Mouse (Mus musculus): ENCODE measurements around the gene Pik3r4. TPM values are rescaled to one million over a fixed set of nuclear protein-coding genes. Genes with fewer than 3 reads are reported as not detected.

Gene Pik3r4
- polyA plus RNA-seq, 1 experiment from 2014 or later: 26.5 TPM

- 87% methylated on average over 16 of the region's 16 CpGs for WGBS
- Histone ChIP-seq H3K36me3 (ENCODE audit: control insufficient read depth, insufficient read depth, low read length) (no peaks in the 10 kb centered on the region), H3K4me2 (replicated peaks; ENCODE audit: low read depth, low read length) (no peak overlapping the region), H3K4me3 (ENCODE audit: low read depth, low read length) (no peak overlapping the region), H3K9ac (replicated peaks; ENCODE audit: low read depth, low read length) (no peak overlapping the region), H3K9me3 (ENCODE audit: control insufficient read depth, low read depth, low read length) (no peaks in the 10 kb centered on the region), H3K4me1 (ENCODE audit: control insufficient read depth, insufficient read depth, low read length) (0 out of 2 replicates have a peak, but pooled peaks cover 5% of the 10 kb centered on the region), H3K27me3 (ENCODE audit: control insufficient read depth, insufficient read depth, low read length) (no peaks in the 10 kb centered on the region), H3K27ac (ENCODE audit: low read length) (no peak overlapping the region)
- no peak for ATAC-seq (ENCODE audit: insufficient number of reproducible peaks, insufficient read depth, low FRiP score, low read depth)
Observed at GRCm38 (mm10) chr9:105704226-105704932, 61.6 kb downstream of the Pik3r4 start.

- WGBS: 94% methylated on average over 1 of the region's 1 CpGs
- no peaks in the 10 kb centered on the region for H3K36me3 ChIP-seq (ENCODE audit: control insufficient read depth, insufficient read depth, low read length)
- H3K4me1 ChIP-seq (ENCODE audit: control insufficient read depth, insufficient read depth, low read length): 0 out of 2 replicates have a peak, but pooled peaks cover 5% of the 10 kb centered on the region
- ATAC-seq (ENCODE audit: insufficient number of reproducible peaks, insufficient read depth, low FRiP score, low read depth): no peak
- H3K4me2 ChIP-seq (replicated peaks; ENCODE audit: low read depth, low read length): no peak overlapping the region
- H3K9me3 ChIP-seq (ENCODE audit: control insufficient read depth, low read depth, low read length): no peaks in the 10 kb centered on the region
- H3K27ac ChIP-seq (ENCODE audit: low read length): no peak overlapping the region
- no peak overlapping the region for H3K4me3 ChIP-seq (ENCODE audit: low read depth, low read length)
- no peaks in the 10 kb centered on the region for H3K27me3 ChIP-seq (ENCODE audit: control insufficient read depth, insufficient read depth, low read length)
- no peak overlapping the region for H3K9ac ChIP-seq (replicated peaks; ENCODE audit: low read depth, low read length)
Observed at GRCm38 (mm10) chr9:105705011-105705410, 62.2 kb downstream of the Pik3r4 start.

- Histone ChIP-seq H3K27ac (ENCODE audit: low read length) (no peak overlapping the region), H3K4me3 (ENCODE audit: low read depth, low read length) (no peak overlapping the region), H3K9me3 (ENCODE audit: control insufficient read depth, low read depth, low read length) (no peaks in the 10 kb centered on the region), H3K27me3 (ENCODE audit: control insufficient read depth, insufficient read depth, low read length) (no peaks in the 10 kb centered on the region), H3K4me2 (replicated peaks; ENCODE audit: low read depth, low read length) (no peak overlapping the region), H3K9ac (replicated peaks; ENCODE audit: low read depth, low read length) (no peak overlapping the region), H3K4me1 (ENCODE audit: control insufficient read depth, insufficient read depth, low read length) (no peaks in the 10 kb centered on the region), H3K36me3 (ENCODE audit: control insufficient read depth, insufficient read depth, low read length) (no peaks in the 10 kb centered on the region)
- WGBS: 90% methylated on average over 3 of the region's 3 CpGs
- no peak for ATAC-seq (ENCODE audit: insufficient number of reproducible peaks, insufficient read depth, low FRiP score, low read depth)
Observed at GRCm38 (mm10) chr9:105712049-105712448, 69.3 kb downstream of the Pik3r4 start.

- 70% methylated on average over 7 of the region's 7 CpGs for WGBS
- Histone ChIP-seq H3K4me3 (ENCODE audit: low read depth, low read length) (no peak overlapping the region), H3K4me2 (replicated peaks; ENCODE audit: low read depth, low read length) (no peak overlapping the region), H3K4me1 (ENCODE audit: control insufficient read depth, insufficient read depth, low read length) (no peaks in the 10 kb centered on the region), H3K27me3 (ENCODE audit: control insufficient read depth, insufficient read depth, low read length) (no peaks in the 10 kb centered on the region), H3K27ac (ENCODE audit: low read length) (no peak overlapping the region), H3K9ac (replicated peaks; ENCODE audit: low read depth, low read length) (no peak overlapping the region), H3K36me3 (ENCODE audit: control insufficient read depth, insufficient read depth, low read length) (no peaks in the 10 kb centered on the region), H3K9me3 (ENCODE audit: control insufficient read depth, low read depth, low read length) (no peaks in the 10 kb centered on the region)
- no peak for ATAC-seq (ENCODE audit: insufficient number of reproducible peaks, insufficient read depth, low FRiP score, low read depth)
Observed at GRCm38 (mm10) chr9:105719367-105719766, 76.6 kb downstream of the Pik3r4 start.

- WGBS: 60% methylated on average over 5 of the region's 5 CpGs
- Histone ChIP-seq H3K9ac (replicated peaks; ENCODE audit: low read depth, low read length) (no peak overlapping the region), H3K36me3 (ENCODE audit: control insufficient read depth, insufficient read depth, low read length) (no peaks in the 10 kb centered on the region), H3K27me3 (ENCODE audit: control insufficient read depth, insufficient read depth, low read length) (no peaks in the 10 kb centered on the region), H3K4me3 (ENCODE audit: low read depth, low read length) (no peak overlapping the region), H3K27ac (ENCODE audit: low read length) (no peak overlapping the region), H3K9me3 (ENCODE audit: control insufficient read depth, low read depth, low read length) (no peaks in the 10 kb centered on the region), H3K4me2 (replicated peaks; ENCODE audit: low read depth, low read length) (no peak overlapping the region), H3K4me1 (ENCODE audit: control insufficient read depth, insufficient read depth, low read length) (no peaks in the 10 kb centered on the region)
- no peak for ATAC-seq (ENCODE audit: insufficient number of reproducible peaks, insufficient read depth, low FRiP score, low read depth)
Observed at GRCm38 (mm10) chr9:105719851-105720395, 77.1 kb downstream of the Pik3r4 start.

GRCm38 (mm10) chr9:105720430-105720829, 77.7 kb downstream of the Pik3r4 start:
- H3K9ac ChIP-seq (replicated peaks; ENCODE audit: low read depth, low read length): no peak overlapping the region
- H3K9me3 ChIP-seq (ENCODE audit: control insufficient read depth, low read depth, low read length): no peaks in the 10 kb centered on the region
- H3K27me3 ChIP-seq (ENCODE audit: control insufficient read depth, insufficient read depth, low read length): no peaks in the 10 kb centered on the region
- no peaks in the 10 kb centered on the region for H3K4me1 ChIP-seq (ENCODE audit: control insufficient read depth, insufficient read depth, low read length)
- no peak overlapping the region for H3K27ac ChIP-seq (ENCODE audit: low read length)
- no peak overlapping the region for H3K4me3 ChIP-seq (ENCODE audit: low read depth, low read length)
- no peak overlapping the region for H3K4me2 ChIP-seq (replicated peaks; ENCODE audit: low read depth, low read length)
- no peak for ATAC-seq (ENCODE audit: insufficient number of reproducible peaks, insufficient read depth, low FRiP score, low read depth)
- H3K36me3 ChIP-seq (ENCODE audit: control insufficient read depth, insufficient read depth, low read length): no peaks in the 10 kb centered on the region
- 79% methylated on average over 4 of the region's 4 CpGs for WGBS

- no peak for ATAC-seq (ENCODE audit: insufficient number of reproducible peaks, insufficient read depth, low FRiP score, low read depth)
- 51% methylated on average over 7 of the region's 7 CpGs for WGBS
Observed at GRCm38 (mm10) chr9:105731976-105732375, 89.2 kb downstream of the Pik3r4 start.

GRCm38 (mm10) chr9:105734651-105735050, 91.9 kb downstream of the Pik3r4 start:
- no peak overlapping the region for H3K27ac ChIP-seq (ENCODE audit: low read length)
- no peak overlapping the region for H3K4me3 ChIP-seq (ENCODE audit: low read depth, low read length)
- no peaks in the 10 kb centered on the region for H3K4me1 ChIP-seq (ENCODE audit: control insufficient read depth, insufficient read depth, low read length)
- no peak overlapping the region for H3K9ac ChIP-seq (replicated peaks; ENCODE audit: low read depth, low read length)
- no peaks in the 10 kb centered on the region for H3K27me3 ChIP-seq (ENCODE audit: control insufficient read depth, insufficient read depth, low read length)
- H3K36me3 ChIP-seq (ENCODE audit: control insufficient read depth, insufficient read depth, low read length): no peaks in the 10 kb centered on the region
- WGBS: 66% methylated on average over 2 of the region's 2 CpGs
- H3K9me3 ChIP-seq (ENCODE audit: control insufficient read depth, low read depth, low read length): no peaks in the 10 kb centered on the region
- H3K4me2 ChIP-seq (replicated peaks; ENCODE audit: low read depth, low read length): no peak overlapping the region
- no peak for ATAC-seq (ENCODE audit: insufficient number of reproducible peaks, insufficient read depth, low FRiP score, low read depth)

More at GRCm38 (mm10) chr9:105731976-105732375, 89.2 kb downstream of the Pik3r4 start:
- H3K4me1 ChIP-seq (ENCODE audit: control insufficient read depth, insufficient read depth, low read length): no peaks in the 10 kb centered on the region
- H3K27me3 ChIP-seq (ENCODE audit: control insufficient read depth, insufficient read depth, low read length): no peaks in the 10 kb centered on the region
- no peaks in the 10 kb centered on the region for H3K36me3 ChIP-seq (ENCODE audit: control insufficient read depth, insufficient read depth, low read length)
- H3K9me3 ChIP-seq (ENCODE audit: control insufficient read depth, low read depth, low read length): no peaks in the 10 kb centered on the region
- H3K4me2 ChIP-seq (replicated peaks; ENCODE audit: low read depth, low read length): no peak overlapping the region
- H3K9ac ChIP-seq (replicated peaks; ENCODE audit: low read depth, low read length): no peak overlapping the region
- no peak overlapping the region for H3K4me3 ChIP-seq (ENCODE audit: low read depth, low read length)
- no peak overlapping the region for H3K27ac ChIP-seq (ENCODE audit: low read length)
